Mouse (Mus musculus): ENCODE results near the gene Dlg3. TPM values are rescaled to one million over a fixed set of nuclear protein-coding genes. Genes with fewer than 3 reads are reported as not detected.

Dlg3 gene
- polyA plus RNA-seq, 1 experiment: 102 TPM

DNA sequence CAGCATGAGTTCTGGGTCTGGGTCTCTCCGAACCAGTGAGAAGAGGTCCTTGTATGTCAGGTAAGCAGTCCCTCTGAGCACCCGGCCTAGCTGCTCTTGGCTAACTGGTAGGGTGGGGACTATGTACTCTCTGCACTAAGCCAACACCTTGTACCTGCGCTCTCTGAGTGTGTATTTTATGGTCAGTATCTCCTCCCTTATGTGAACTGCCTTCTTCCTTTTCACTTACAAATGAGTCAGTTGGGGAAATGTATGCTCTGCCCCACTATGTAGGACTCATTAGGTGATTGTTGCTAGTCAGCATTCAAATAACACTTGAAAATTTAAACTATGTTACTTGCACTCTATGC lies 29.2 kb downstream of the Dlg3 start:
- DNase-seq (ENCODE audit: extremely low spot score in 1 of 2, low spot score in 1 of 2): no peak

DNA sequence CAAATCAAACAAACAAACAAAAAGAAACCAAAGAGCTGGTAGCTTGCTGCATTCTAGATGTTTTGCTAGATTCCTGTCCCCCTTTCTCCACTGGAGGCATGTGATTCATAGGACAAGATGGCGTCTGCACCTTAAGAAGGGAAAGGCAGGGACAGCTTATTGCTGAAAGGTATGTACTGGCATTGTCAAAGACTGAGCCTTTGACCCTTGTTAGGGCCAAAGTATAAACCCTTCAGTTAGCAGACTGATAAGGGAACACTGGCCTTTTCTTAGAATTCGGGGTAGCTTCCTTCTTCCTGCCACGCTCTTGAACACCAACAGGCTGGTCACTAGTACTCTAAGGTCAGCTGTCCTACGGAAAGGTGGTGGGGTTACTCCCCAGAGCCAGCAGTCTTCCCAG lies 29.8 kb downstream of the Dlg3 start:
- no peak for DNase-seq (ENCODE audit: extremely low spot score in 1 of 2, low spot score in 1 of 2)

DNA sequence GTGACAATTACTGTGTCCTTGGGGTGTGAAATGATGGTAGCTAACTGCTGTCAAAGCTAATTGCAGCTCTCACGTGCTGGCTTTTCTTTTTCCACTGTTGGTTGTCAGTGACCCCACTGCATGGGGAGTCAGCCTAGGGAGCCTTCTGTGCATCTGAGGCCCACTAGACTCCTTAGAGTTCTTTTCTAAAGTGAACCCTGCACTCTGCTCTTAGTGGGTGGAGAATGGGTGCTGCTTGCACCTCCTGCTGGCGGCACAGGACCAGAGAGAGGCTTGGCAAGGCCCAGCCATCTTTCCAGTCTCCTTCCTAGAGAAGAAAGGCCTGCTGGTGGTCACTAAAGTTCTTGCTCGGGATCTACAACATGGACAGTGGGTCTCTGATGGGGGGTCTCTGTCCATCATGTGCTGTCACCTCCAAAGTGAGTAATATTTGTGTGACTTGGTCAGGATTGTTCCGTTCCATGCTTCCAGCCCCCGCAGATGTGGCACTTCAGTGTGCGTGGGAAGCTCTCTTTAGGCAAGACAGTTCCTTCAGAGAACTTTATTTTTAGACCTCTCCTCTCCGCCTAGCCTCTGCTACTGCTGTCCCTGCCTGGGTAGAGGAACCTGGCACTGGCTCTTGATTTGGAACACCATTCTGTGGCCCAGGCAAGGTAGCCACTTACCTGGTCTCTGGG lies 30.5 kb downstream of the Dlg3 start:
- DNase-seq (ENCODE audit: extremely low spot score in 1 of 2, low spot score in 1 of 2): peak; percentile 50 to 63

DNA sequence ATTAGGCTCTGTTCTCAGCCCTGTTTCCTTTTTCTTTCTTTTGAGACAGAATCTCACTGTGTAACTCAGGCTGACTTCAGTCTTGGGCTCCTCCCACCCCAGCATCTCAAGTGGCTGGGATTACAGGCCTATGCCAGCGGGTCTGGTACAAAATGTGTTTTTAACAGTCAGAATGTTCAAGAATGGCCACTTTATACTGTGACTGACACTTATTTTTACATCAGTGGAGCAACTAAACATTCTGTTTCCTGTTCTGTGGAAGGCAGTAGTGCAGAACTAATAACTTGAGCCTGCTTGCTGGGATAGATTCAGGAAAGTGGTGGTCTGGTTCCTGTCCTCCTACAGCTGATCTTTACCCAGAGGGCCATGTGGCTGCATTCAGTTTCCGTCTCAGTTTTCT lies 33.1 kb downstream of the Dlg3 start:
- no peak for DNase-seq (ENCODE audit: extremely low spot score in 1 of 2, low spot score in 1 of 2)

DNA sequence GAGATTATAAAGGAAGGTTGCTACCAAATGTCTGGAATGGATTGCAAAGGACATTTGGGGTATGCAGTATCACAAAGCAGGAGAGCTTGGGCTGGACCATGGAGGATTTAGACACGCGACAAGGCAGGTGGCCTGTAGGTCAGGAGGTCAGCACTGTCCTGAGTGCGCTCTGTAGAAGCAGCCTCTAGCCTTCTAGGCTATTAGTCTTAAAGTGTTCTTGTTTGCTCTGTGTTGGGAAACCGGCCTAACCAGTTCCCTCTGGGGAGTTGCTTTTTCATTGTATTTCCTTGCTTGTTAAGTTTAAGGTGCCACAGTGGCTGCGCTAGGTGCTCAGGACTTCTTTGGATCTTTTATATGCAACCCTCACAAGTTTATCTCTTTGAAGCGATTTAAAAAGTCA lies 34.5 kb downstream of the Dlg3 start:
- DNase-seq (ENCODE audit: extremely low spot score in 1 of 2, low spot score in 1 of 2): no peak

DNA sequence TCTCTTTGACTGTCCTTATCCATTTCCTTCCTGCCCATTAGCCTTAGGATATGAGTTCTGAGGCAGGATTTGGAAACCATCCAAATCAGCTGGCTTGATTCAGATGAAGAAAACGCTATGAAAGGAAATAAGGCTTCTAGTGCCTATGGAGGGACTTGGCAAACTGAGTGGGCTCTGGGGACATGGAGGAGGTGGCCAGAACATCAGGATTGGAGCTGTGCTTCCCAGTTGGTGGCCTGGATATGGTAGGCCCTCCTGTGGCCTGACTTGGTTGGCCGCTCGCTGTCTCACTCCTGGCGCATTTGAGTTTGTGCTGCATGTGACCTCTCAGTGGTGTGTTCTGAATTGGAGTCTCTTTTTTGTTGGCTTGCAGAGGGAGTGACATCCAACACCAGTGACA lies 43.6 kb downstream of the Dlg3 start:
- DNase-seq (ENCODE audit: extremely low spot score in 1 of 2, low spot score in 1 of 2): no peak

DNA sequence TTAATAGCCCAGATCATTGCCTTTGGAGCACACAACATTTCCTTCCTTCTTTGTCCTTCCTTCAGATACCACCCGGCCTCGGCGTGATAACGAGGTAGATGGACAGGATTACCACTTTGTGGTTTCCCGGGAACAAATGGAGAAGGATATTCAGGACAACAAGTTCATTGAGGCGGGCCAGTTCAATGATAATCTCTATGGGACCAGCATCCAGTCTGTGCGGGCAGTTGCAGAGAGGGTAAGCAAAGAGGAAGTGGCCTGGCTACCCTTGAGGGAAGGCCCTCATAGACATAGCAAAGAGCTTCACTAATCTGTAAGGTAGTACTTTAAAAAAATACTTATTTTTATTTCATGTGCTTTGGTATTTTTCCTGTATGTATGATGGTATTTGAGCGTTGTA lies 46.6 kb downstream of the Dlg3 start:
- DNase-seq (ENCODE audit: extremely low spot score in 1 of 2, low spot score in 1 of 2): no peak

DNA sequence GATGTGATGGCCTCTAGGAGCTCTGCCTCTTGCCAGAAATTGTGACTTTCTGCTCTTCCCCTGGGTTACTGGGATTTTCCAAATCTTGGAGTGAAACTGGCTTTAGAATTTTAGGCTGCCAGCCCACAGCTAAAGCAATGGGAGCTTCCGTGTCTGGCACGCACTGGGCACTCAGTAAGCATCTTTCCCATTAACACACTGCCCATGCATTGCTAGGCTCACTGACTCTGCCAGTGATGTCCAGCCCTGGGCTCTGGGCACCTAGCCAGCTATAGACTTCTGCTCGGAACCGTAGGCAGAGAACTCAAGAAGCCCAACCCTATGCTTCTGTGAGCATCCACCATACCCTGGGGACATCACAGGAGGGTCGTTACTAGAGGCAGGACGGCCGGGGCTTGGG lies 48.2 kb downstream of the Dlg3 start:
- no peak for DNase-seq (ENCODE audit: extremely low spot score in 1 of 2, low spot score in 1 of 2)

DNA sequence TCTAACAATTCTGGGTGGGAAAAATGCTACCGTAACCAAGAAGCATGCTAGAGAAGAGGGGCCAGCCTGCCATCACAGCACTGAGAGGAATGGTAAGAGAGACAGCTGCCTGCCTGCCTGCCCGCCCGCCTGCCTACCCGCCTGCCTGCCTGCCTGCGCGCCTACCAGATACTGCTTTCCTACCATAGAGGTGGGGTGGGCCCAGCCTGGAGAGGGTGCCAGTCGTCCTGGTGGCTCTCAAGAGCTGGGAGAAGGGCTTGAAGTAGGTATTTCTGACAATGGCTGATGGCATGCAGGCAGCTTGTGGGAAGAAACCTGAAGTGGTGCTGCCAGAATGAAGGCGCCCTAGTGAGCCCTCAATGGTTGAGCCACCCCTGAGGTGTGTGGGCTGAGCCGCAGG lies 51.2 kb downstream of the Dlg3 start:
- DNase-seq (ENCODE audit: extremely low spot score in 1 of 2, low spot score in 1 of 2): no peak

DNA sequence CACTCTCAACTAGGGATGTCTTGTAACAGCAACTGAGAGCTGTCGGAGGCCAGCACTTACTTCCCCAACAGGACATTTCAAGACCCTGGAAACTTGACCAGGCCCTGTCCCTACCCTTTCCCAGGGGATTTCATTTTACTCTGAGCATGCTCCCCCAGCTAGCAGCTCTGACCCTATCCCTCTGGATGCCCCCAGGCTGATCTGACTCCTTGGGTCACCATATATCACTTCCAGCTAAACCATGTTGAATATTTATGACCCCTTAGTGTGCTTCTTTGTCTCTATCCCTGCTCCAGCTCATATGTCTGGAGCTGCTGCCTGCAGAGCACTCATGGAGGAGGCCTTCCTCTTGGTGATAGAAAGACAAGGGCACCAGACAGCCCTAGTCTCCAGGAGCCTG lies 53.6 kb downstream of the Dlg3 start:
- DNase-seq (ENCODE audit: extremely low spot score in 1 of 2, low spot score in 1 of 2): no peak

DNA sequence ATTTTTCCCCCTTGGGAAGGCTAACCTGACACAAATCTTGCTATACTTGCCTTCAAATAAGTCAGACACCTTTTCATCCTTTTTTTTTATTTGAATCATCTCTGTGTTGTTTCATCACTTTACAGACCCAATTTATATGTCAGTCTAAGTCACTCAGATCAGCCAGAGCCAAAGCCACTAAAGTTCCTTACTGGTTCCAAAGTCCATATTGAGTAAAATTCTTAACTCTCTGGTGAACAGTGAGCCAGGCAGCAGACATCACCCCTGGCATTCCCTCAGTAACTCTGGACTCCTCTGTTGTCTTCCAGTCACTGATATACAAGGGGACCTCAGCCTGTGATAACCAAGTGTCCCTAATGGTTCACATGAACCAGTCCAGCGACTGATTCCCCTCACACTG lies 58.0 kb downstream of the Dlg3 start:
- no peak for DNase-seq (ENCODE audit: extremely low spot score in 1 of 2, low spot score in 1 of 2)

DNA sequence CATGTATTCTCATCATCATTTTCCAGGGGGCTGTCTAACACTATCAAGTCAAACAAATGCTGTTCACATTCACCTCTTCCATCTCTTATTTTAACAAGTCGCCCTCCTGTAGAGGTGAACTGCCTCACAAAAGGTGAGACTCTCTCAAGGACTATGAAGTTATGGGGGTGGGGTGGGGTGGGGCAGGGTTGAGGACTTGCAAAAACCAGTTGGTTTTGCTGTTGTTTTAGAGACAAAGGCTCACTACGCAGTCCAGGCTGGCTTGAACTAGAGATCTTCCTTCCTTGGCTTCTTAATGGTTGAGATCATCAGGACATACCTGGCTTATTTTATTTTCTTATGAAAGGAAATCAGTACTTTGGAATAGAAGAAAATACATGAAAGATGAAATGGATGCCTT lies 65.3 kb downstream of the Dlg3 start:
- DNase-seq (ENCODE audit: extremely low spot score in 1 of 2, low spot score in 1 of 2): no peak

DNA sequence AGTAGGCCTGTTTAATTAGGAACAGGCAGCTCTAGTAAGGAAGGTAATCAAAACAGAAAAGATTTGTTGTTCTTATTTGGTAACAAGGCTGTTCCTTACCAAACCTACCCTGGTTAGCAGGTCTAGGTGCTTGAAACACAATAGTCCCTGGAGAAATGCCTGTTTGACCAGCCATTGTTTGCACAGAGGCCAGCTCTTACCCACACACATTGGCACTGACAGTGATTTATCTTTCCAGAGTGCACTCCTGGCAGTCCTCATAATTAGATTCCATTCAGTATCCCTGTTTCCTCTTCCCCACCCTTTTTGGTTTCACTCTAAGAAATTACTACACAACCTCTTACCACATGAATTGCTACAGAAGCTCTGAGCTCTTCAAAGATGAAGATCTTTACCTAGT lies 71.7 kb downstream of the Dlg3 start:
- no peak for DNase-seq (ENCODE audit: extremely low spot score in 1 of 2, low spot score in 1 of 2)

Other genes with a start within 250 kb of the Dlg3 start
- gene Dgat2l6, start 242.9 kb upstream of the Dlg3 start, polyA plus RNA-seq (2012; rRNA removed): 1.5 and 1.6 TPM in 2 replicates
- gene Awat1, start 195.5 kb upstream of the Dlg3 start, polyA plus RNA-seq (2012; rRNA removed): not detected in 2 replicates
- gene P2ry4, start 172.9 kb upstream of the Dlg3 start, polyA plus RNA-seq (2012; rRNA removed): 0.02 and 0.04 TPM in 2 replicates
- gene Arr3, start 162.2 kb upstream of the Dlg3 start, polyA plus RNA-seq (2012; rRNA removed): 3.4 and 4.2 TPM in 2 replicates
- 0.88 and 0.92 TPM in 2 replicates for gene Kif4, start 142.0 kb upstream of the Dlg3 start, polyA plus RNA-seq (2012; rRNA removed)
- gene Pdzd11, start 141.2 kb upstream of the Dlg3 start, polyA plus RNA-seq (2012; rRNA removed): 51.4 and 58.5 TPM in 2 replicates
- 12.4 and 13.1 TPM in 2 replicates for gene Gdpd2, start 37.8 kb upstream of the Dlg3 start, polyA plus RNA-seq (2012; rRNA removed)

Data from frontal cortex, adult 2 months (tissue).